Mouse (Mus musculus): ENCODE measurements around the gene Kmt5a. TPM values are rescaled to one million over a fixed set of nuclear protein-coding genes. Genes with fewer than 3 reads are reported as not detected.

The Kmt5a gene
- total and polyA plus RNA-seq, 2 experiments from 2014 or later = 27.7 to 82.9 TPM

DNA sequence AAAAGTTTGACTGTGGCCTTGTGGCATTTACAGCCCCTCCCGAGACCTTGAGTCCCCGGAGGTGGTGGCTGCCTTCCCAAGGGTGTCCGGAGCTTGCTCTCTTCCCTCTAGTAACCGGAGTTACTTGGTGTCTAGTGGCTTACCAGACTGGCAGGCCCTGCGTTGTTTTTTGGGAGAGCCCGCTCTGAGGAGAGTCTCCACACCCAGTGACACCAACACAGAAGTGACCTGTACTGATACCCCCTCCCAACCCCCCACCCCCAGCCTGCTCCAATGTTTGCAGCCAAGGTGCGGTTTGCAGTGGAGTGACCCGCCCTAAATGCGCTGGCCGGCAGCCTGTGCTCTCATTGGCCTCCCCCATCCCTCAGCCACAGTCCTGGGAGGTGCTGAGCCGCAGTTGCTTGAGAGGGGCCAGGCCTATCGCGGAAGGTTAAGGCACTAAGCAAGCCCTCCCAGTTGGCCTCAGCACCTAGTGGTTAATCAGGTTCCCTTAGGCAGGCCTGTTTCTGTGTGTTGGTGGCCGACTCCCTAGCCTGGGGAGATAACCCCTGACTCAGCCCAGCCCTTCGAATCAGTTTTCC is 6.7 kb downstream of the Kmt5a start:
- Histone ChIP-seq H3K27me3 (ENCODE audit: control insufficient read depth, insufficient read depth, low read length) (no peaks in the 10 kb centered on the region), H3K4me3 (ENCODE audit: low read depth, low read length) (peak overlapping the region; percentile 91), H3K4me2 (ENCODE audit: low read depth, low read length) (peak overlapping the region; percentile 99), H3K4me1 (ENCODE audit: control insufficient read depth, insufficient read depth) (peaks cover 21% of the 10 kb centered on the region), H3K9ac (replicated peaks; ENCODE audit: low read depth, low read length) (peak overlapping the region; percentile 94), H3K36me3 (replicated peaks; ENCODE audit: control insufficient read depth, insufficient read depth, low read length) (peaks cover 42% of the 10 kb centered on the region), H3K9me3 (replicated peaks; ENCODE audit: control insufficient read depth, low read length) (no peaks in the 10 kb centered on the region), H3K27ac (ENCODE audit: low read depth) (peak overlapping the region; percentile 92)
- peak; percentile 72 for ATAC-seq (ENCODE audit: insufficient read depth, low read depth)
- DNase-seq (ENCODE audit: low spot score) = peak; percentile 85
- peak; percentile 18 for TF ChIP-seq CTCF (IDR thresholded peaks at IDR 0.05; ENCODE audit: low read depth)
- TF ChIP-seq EP300 (IDR thresholded peaks at IDR 0.05; ENCODE audit: low read depth) = no peak
- 2% methylated on average over 15 of the region's 15 CpGs for WGBS

DNA sequence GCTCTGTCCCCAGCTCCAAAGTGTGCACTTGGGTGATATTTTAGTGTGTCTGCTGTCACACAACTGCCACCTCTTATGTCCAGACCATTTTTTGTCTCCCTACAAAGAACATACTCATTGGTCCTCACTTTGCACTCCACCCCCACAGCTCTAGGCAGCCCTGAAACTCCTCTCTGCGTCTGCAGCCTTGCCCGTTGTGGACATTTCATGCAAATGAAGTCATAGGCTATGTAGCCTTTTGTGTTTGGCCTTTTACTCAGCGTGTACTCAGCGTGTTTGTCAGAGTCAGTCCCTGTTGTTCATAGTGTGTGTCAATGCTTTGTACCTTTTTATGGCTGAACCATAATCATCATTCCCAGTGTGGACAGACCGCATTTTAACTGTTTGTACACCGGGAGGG is 9.8 kb downstream of the Kmt5a start:
- TF ChIP-seq EP300 (IDR thresholded peaks at IDR 0.05; ENCODE audit: low read depth) (no peak), CTCF (IDR thresholded peaks at IDR 0.05; ENCODE audit: low read depth) (no peak)
- Histone ChIP-seq H3K9ac (replicated peaks; ENCODE audit: low read depth, low read length) (no peak overlapping the region), H3K4me2 (ENCODE audit: low read depth, low read length) (no peak overlapping the region), H3K9me3 (replicated peaks; ENCODE audit: control insufficient read depth, low read length) (no peaks in the 10 kb centered on the region), H3K36me3 (replicated peaks; ENCODE audit: control insufficient read depth, insufficient read depth, low read length) (peaks cover 72% of the 10 kb centered on the region), H3K4me3 (ENCODE audit: low read depth, low read length) (no peak overlapping the region), H3K4me1 (ENCODE audit: control insufficient read depth, insufficient read depth) (peaks cover 20% of the 10 kb centered on the region), H3K27me3 (ENCODE audit: control insufficient read depth, insufficient read depth, low read length) (no peaks in the 10 kb centered on the region), H3K27ac (ENCODE audit: low read depth) (peak overlapping the region; percentile 67)
- 49% methylated on average over 6 of the region's 6 CpGs for WGBS
- no peak for ATAC-seq (ENCODE audit: insufficient read depth, low read depth)
- DNase-seq (ENCODE audit: low spot score) = no peak

DNA sequence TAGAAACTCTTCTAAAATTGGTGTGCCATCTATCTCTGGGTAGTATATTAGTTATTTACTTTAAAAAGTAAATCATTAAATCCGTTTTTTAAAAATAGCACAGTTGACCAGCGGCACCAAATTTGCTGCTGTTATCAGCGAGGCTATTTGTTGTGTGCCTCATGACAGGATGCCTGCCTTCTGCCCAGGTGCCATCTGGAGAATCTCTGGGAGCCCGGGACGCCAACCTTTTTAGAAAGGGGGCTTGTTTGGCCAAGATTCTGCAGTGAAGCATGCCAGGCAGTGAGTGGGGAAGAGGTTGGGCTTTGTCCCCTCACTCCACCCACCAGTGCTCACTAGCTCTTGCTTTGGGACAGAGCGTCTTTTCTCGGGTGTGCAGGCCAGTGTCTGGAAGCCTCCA is 10.3 kb downstream of the Kmt5a start:
- peaks cover 72% of the 10 kb centered on the region for H3K36me3 ChIP-seq (replicated peaks; ENCODE audit: control insufficient read depth, insufficient read depth, low read length)
- no peaks in the 10 kb centered on the region for H3K27me3 ChIP-seq (ENCODE audit: control insufficient read depth, insufficient read depth, low read length)
- DNase-seq (ENCODE audit: low spot score) (no peak), ATAC-seq (ENCODE audit: insufficient read depth, low read depth) (no peak)
- WGBS = 38% methylated on average over 7 of the region's 7 CpGs
- H3K9ac ChIP-seq (replicated peaks; ENCODE audit: low read depth, low read length) = no peak overlapping the region
- no peak overlapping the region for H3K4me3 ChIP-seq (ENCODE audit: low read depth, low read length)
- H3K9me3 ChIP-seq (replicated peaks; ENCODE audit: control insufficient read depth, low read length) = no peaks in the 10 kb centered on the region
- TF ChIP-seq CTCF (IDR thresholded peaks at IDR 0.05; ENCODE audit: low read depth) (no peak), EP300 (IDR thresholded peaks at IDR 0.05; ENCODE audit: low read depth) (no peak)
- H3K4me2 ChIP-seq (ENCODE audit: low read depth, low read length) = no peak overlapping the region; the same call in 1 of the 2 replicates
- H3K27ac ChIP-seq (ENCODE audit: low read depth) = peak overlapping the region; percentile 67
- H3K4me1 ChIP-seq (ENCODE audit: control insufficient read depth, insufficient read depth) = peaks cover 15% of the 10 kb centered on the region

DNA sequence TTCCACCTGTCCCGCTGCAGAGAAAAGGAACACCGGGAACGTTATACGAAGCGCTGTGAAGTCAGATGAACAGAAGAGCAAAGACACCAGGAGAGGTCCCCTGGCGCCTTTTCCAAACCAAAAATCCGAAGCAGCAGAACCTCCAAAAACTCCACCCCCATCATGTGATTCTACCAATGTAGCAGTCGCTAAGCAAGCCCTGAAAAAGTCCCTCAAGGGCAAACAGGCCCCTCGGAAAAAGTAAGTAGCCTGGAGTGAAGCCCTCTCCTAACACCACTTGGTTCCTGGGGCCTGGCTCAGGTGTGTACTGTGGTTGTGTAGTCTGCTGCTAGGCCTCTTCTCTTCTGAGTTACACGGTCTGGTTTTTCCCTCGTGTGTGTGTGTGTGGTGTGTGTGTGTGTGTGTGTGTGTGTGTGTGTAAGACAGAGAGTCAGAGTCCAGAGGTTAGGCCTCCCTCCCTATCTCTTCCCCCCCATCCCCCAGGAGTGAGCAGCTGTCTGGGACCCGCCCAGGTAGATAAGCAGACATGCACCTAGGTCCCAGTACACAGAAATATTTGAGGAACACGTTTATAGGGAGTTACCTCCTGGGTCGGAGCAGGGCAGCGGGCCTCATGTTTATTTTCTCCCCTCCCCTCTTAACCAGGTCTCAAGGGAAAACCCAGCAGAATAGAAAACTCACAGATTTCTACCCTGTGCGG is 11.1 kb downstream of the Kmt5a start:
- ATAC-seq (ENCODE audit: insufficient read depth, low read depth) (no peak), DNase-seq (ENCODE audit: low spot score) (no peak)
- WGBS = 78% methylated on average over 15 of the region's 16 CpGs
- H3K9ac ChIP-seq (replicated peaks; ENCODE audit: low read depth, low read length) = no peak overlapping the region
- peak overlapping the region; percentile 67 for H3K27ac ChIP-seq (ENCODE audit: low read depth)
- no peaks in the 10 kb centered on the region for H3K9me3 ChIP-seq (replicated peaks; ENCODE audit: control insufficient read depth, low read length)
- no peak overlapping the region for H3K4me3 ChIP-seq (ENCODE audit: low read depth, low read length)
- peaks cover 75% of the 10 kb centered on the region for H3K36me3 ChIP-seq (replicated peaks; ENCODE audit: control insufficient read depth, insufficient read depth, low read length)
- H3K4me1 ChIP-seq (ENCODE audit: control insufficient read depth, insufficient read depth) = peaks cover 15% of the 10 kb centered on the region
- H3K27me3 ChIP-seq (ENCODE audit: control insufficient read depth, insufficient read depth, low read length) = no peaks in the 10 kb centered on the region
- no peak overlapping the region for H3K4me2 ChIP-seq (ENCODE audit: low read depth, low read length)
- TF ChIP-seq CTCF (IDR thresholded peaks at IDR 0.05; ENCODE audit: low read depth) (no peak), EP300 (IDR thresholded peaks at IDR 0.05; ENCODE audit: low read depth) (no peak)

DNA sequence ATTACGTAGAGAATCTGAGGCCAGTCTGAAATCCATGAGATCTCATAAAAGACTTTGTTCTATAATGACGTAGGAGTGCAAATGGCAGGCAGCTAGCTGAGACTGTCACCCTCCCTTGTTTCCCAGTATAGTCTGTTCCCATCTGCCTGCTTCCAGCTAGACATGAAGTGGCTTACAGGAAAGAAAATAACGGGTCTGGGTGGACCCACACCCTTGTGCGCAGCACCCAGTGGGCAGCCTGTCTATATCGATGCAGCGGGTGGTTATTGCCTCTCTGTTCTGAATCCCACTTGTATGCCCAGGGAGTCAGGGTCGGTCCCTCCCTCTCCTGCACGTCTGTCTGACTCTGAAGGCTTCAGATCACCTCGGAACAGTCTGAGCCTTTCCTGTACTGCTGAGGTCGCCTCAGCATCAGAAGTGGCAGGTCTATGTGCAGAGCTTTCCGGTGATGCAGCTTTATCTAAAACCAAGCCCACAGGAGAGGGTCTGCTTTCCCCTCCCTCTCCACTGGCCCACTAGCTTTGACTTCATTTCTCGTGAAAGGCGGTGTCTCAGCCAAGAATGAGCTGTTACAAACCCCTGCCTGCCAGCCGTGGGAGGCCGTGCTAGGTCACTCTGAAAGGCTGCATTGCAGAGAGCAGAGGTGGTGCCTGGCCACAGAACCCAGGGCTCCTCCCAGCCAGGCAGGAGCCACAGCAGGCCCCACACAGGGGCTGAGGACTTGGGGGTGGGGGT is 12.9 kb downstream of the Kmt5a start:
- 61% methylated on average over 15 of the region's 15 CpGs for WGBS
- H3K9ac ChIP-seq (replicated peaks; ENCODE audit: low read depth, low read length) = no peak overlapping the region
- no peak for ATAC-seq (ENCODE audit: insufficient read depth, low read depth)

More for the DNA sequence above, 12.9 kb downstream of the Kmt5a start:
- H3K36me3 ChIP-seq (replicated peaks; ENCODE audit: control insufficient read depth, insufficient read depth, low read length) = peaks cover 88% of the 10 kb centered on the region
- no peaks in the 10 kb centered on the region for H3K27me3 ChIP-seq (ENCODE audit: control insufficient read depth, insufficient read depth, low read length)
- H3K4me3 ChIP-seq (ENCODE audit: low read depth, low read length) = no peak overlapping the region
- DNase-seq (ENCODE audit: low spot score) = no peak
- no peak overlapping the region for H3K4me2 ChIP-seq (ENCODE audit: low read depth, low read length)
- TF ChIP-seq EP300 (IDR thresholded peaks at IDR 0.05; ENCODE audit: low read depth) = no peak
- TF ChIP-seq CTCF (IDR thresholded peaks at IDR 0.05; ENCODE audit: low read depth) = no peak
- no peaks in the 10 kb centered on the region for H3K9me3 ChIP-seq (replicated peaks; ENCODE audit: control insufficient read depth, low read length)
- H3K27ac ChIP-seq (ENCODE audit: low read depth) = peak overlapping the region; percentile 48
- no peaks in the 10 kb centered on the region for H3K4me1 ChIP-seq (ENCODE audit: control insufficient read depth, insufficient read depth)
